Mouse (Mus musculus) neural tube, embryonic 11.5 days (tissue): ENCODE results near the gene Rhof. TPM values are rescaled to one million over a fixed set of nuclear protein-coding genes. Genes with fewer than 3 reads are reported as not detected.
A peak's percentile ranks its signal among the peaks of the same experiment; 100 is the strongest.

Experiments used
- ATAC-seq: fragments of 200-750 bp; cut with Nextera tagmentation; 2 replicates; pipeline ENCODE4 v1.8.0; 2017; ENCODE audit warnings: moderate number of reproducible peaks, mild to moderate bottlenecking, moderate TSS enrichment, moderate library complexity; ENCODE audit not compliant: insufficient read depth, low FRiP score, low TSS enrichment
- DNase-seq: peaks from one replicate; pipeline ENCODE4 v3.0.0-alpha.2; 2015; ENCODE audit warnings: low spot score
- H3K27ac ChIP-seq: fragments of 300-500 bp; sonication (generic); 2 replicates; pipeline ENCODE4 v1.5.1; 2014; ENCODE audit warnings: low read depth, mild to moderate bottlenecking, low read length
- H3K27me3 ChIP-seq: fragments of 300-500 bp; sonication (generic); 2 replicates; pipeline ENCODE4 v1.6.1; 2014; ENCODE audit warnings: mild to moderate bottlenecking, low read length, mixed read lengths; ENCODE audit not compliant: control insufficient read depth, insufficient read depth
- H3K36me3 ChIP-seq: fragments of 300-500 bp; sonication (generic); 2 replicates; pipeline ENCODE4 v1.6.1; 2014; ENCODE audit warnings: mild to moderate bottlenecking, low read length, moderate library complexity, mixed read lengths; ENCODE audit not compliant: control insufficient read depth, insufficient read depth
- H3K4me1 ChIP-seq: fragments of 300-500 bp; sonication (generic); 2 replicates; pipeline ENCODE4 v1.6.1; 2014; ENCODE audit warnings: low read length, mixed read lengths; ENCODE audit not compliant: control insufficient read depth, insufficient read depth
- H3K4me2 ChIP-seq: fragments of 300-500 bp; sonication (generic); 2 replicates; pipeline ENCODE4 v1.6.1; 2014; ENCODE audit warnings: low read depth, mild to moderate bottlenecking, moderate library complexity
- H3K4me3 ChIP-seq: fragments of 300-500 bp; sonication (generic); 2 replicates; pipeline ENCODE4 v1.5.1; 2014; ENCODE audit warnings: low read depth, low read length
- H3K9ac ChIP-seq: fragments of 300-500 bp; sonication (generic); 2 replicates; pipeline ENCODE4 v1.6.1; 2014; ENCODE audit warnings: mild to moderate bottlenecking, low read length
- H3K9me3 ChIP-seq: fragments of 300-500 bp; sonication (generic); 2 replicates; pipeline ENCODE4 v1.6.1; 2016; ENCODE audit warnings: low read length; ENCODE audit not compliant: control insufficient read depth
- whole genome bisulfite sequencing: fragments of 180-500 bp; shearing (Covaris S2); extraction: QIAGEN DNeasy Blood & Tissue Kit; methylation state at CpG from one replicate; pipeline ENCODE4 v1.1.7; 2014; 5-methylcytosine and 5-hydroxymethylcytosine counted together
- polyA plus RNA-seq: library from polyadenylated mRNA; unstranded; fragments of >200 nt; fragmentation: Nextera tagmentation; extraction: Ambion mirVana; gene quantifications from 2 replicates; pipeline ENCODE4 v1.2.1, GENCODE M21; 2014

Gene Rhof
- polyA plus RNA-seq, 1 experiment from 2014 or later = 1.6 TPM

DNA sequence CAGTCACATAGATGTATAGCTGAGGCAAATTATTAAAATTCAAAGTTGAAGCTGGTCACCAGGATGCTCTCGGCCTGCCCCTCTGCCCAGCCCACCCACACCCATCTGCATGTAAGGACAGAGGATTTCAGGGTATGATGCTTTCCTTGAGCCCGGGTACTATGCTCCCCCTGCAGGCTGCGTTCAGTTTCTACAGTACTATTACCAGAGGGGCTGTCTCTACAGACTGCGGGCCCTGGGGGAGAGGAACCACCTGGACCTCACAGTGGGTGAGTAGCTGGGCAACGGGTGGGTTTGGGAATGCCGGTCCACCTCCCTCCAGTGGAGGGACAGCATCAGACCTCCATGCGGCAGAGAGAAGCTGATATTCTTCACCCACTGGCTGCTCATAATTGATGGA is 17.6 kb downstream of the Rhof start:
- peak; percentile 20; the same call in 1 of the 2 replicates for ATAC-seq
- H3K27me3 ChIP-seq = no peaks in the 10 kb centered on the region

DNA sequence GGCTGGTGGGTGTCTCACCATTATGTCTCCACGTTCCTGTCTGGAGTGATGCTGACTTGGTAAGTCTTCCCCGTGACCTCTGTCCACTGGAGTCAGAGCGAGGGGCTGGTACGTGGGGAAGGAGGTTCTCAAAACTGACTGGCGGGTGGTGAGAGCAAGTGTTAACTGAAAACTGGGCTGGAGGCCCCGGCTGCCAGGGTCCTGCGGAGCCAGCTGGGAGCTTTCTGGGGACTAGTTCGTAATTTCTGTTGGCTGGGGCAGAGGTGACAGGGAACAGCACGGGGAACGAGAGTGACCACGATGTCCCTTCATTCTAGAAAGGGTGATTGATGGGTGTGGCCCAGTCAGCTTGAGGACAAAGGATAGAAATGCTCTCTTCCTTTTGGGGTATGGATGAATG is 18.4 kb downstream of the Rhof start:
- no peak overlapping the region for H3K4me2 ChIP-seq
- H3K9ac ChIP-seq = peak overlapping the region; percentile 14; the same call in 1 of the 2 replicates
- no peaks in the 10 kb centered on the region for H3K9me3 ChIP-seq
- no peak overlapping the region for H3K4me3 ChIP-seq
- H3K4me1 ChIP-seq = peaks cover 11% of the 10 kb centered on the region; the same call in 1 of the 2 replicates
- no peak overlapping the region for H3K27ac ChIP-seq
- no peaks in the 10 kb centered on the region for H3K27me3 ChIP-seq
- 38% methylated on average over 11 of the region's 11 CpGs for WGBS
- no peak for DNase-seq
- ATAC-seq = no peak
- H3K36me3 ChIP-seq = no peaks in the 10 kb centered on the region

More for the DNA sequence above, 17.6 kb downstream of the Rhof start:
- 35% methylated on average over 7 of the region's 7 CpGs for WGBS
- Histone ChIP-seq H3K4me2 (no peak overlapping the region), H3K36me3 (no peaks in the 10 kb centered on the region), H3K4me3 (no peak overlapping the region), H3K27ac (no peak overlapping the region), H3K9ac (no peak overlapping the region), H3K4me1 (peaks cover 9% of the 10 kb centered on the region; the same call in 1 of the 2 replicates), H3K9me3 (no peaks in the 10 kb centered on the region)
- DNase-seq = peak; percentile 48

DNA sequence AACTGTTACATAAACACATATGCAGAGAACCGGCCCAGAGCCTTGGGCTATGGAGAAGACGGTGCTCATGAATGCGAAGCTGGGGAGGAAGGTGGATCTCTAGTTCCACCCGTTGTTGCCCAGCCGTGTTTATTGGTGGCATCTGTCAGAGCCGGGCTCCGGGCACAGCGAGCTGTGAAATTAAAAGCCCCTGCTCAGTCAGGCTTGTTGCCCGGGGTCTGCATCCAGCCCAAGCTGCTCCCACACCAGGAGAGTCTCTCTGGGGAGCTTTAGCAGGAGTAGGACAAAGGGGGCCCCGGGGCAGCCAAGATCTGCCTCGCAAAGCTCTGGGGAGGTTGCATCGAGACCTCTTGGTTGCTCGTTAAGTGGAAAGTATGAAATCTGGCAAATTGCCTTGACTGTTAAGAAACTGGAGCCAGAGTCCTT is 22.2 kb downstream of the Rhof start:
- 78% methylated on average over 13 of the region's 13 CpGs for WGBS
- no peak overlapping the region for H3K4me2 ChIP-seq
- H3K27me3 ChIP-seq = no peaks in the 10 kb centered on the region
- H3K36me3 ChIP-seq = no peaks in the 10 kb centered on the region
- no peak overlapping the region for H3K9ac ChIP-seq
- 0 out of 2 replicates have a peak overlapping the region, but pooled peaks have one; percentile 53 for H3K27ac ChIP-seq
- H3K9me3 ChIP-seq = no peaks in the 10 kb centered on the region
- H3K4me3 ChIP-seq = no peak overlapping the region
- no peak for DNase-seq
- ATAC-seq = no peak
- H3K4me1 ChIP-seq = peaks cover 11% of the 10 kb centered on the region; the same call in 1 of the 2 replicates

DNA sequence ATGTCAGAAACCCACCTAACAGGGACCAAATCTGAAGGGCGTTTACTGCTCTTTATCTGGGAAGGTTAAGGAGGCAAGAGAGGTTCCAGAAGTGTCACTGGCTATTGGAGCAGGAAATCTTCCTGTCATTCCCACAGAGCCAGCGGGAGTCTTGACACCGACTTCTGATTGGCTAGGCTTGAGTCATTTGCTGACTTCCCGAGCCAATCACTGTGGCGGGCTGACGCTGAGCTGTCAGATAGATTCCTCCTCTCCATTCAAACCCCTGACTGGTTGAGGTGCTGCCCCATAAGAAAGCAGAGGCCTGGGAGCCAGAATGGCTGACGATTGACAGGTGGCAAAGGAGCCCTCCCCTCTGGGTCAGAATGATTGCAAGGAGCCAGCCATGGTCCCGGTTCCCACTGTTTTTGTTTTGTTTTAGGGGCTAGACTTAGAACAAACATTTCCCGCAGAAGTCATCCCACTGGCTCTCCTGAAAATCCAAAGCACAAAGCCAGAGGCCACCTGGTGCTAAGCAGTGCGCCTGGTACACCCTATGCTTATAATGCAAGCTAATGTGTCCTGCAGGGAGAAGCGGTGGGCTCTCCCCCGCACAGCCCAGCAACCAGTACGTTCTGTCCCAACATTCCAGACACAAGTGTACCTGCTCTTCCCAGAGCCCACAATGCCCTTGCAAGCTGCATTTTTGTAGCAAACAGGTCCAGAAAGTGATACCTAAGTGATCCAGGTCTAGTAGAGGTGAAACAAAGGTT is 22.9 kb downstream of the Rhof start:
- ATAC-seq (no peak), DNase-seq (peak; percentile 40)
- Histone ChIP-seq H3K27me3 (no peaks in the 10 kb centered on the region), H3K27ac (peak overlapping the region; percentile 53; the same call in 1 of the 2 replicates), H3K9ac (no peak overlapping the region), H3K4me1 (peaks cover 10% of the 10 kb centered on the region; the same call in 1 of the 2 replicates), H3K4me3 (no peak overlapping the region), H3K4me2 (no peak overlapping the region), H3K9me3 (no peaks in the 10 kb centered on the region), H3K36me3 (no peaks in the 10 kb centered on the region)
- 33% methylated on average over 13 of the region's 13 CpGs for WGBS

DNA sequence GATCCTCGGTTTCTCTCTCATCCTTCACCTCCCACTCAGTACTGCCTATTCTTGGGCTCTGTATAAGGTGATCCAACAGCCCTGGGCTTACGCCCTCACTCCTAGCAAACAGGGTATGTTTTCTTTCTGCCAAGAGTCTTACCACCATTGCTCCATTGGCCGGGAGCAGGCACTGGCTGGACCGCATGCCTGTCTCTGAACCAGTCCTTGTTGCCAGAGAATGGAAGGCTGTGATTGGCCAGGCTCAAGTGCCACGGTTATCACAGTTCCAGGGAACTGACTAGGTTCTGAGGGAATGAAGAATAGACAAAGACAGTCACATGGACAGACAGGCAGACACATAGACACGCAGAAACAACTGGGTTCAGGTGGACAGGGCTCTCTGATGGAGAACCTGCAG is 27.7 kb downstream of the Rhof start:
- WGBS = 82% methylated on average over 6 of the region's 6 CpGs
- H3K36me3 ChIP-seq = no peaks in the 10 kb centered on the region
- ATAC-seq (no peak), DNase-seq (no peak)
- H3K4me3 ChIP-seq = no peak overlapping the region
- H3K4me1 ChIP-seq = no peaks in the 10 kb centered on the region
- H3K4me2 ChIP-seq = no peak overlapping the region
- no peak overlapping the region for H3K27ac ChIP-seq
- no peak overlapping the region for H3K9ac ChIP-seq
- no peaks in the 10 kb centered on the region for H3K9me3 ChIP-seq
- H3K27me3 ChIP-seq = no peaks in the 10 kb centered on the region

DNA sequence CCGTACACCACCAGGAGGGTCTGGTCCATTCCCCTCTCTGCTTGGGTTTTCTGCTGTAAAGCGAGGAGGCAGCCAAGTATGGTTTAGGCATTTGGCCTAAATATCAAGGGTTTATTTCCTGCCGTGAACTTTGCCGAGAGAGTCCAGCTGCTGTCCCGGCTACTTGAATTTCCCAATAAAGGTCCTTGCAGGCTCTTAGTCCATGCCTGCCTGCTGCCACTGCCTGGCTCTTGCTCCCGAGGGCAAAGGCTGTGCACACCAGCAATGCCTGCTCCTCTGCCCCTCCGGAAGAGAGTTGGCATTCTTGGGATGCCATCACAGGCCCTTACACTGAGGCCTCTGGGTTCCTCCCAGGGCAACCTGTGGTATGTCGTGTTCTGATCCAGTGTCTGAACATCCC is 28.9 kb downstream of the Rhof start:
- Histone ChIP-seq H3K36me3 (peaks cover 2% of the 10 kb centered on the region; the same call in 1 of the 2 replicates), H3K9ac (no peak overlapping the region), H3K4me2 (no peak overlapping the region), H3K9me3 (no peaks in the 10 kb centered on the region), H3K27me3 (no peaks in the 10 kb centered on the region), H3K4me1 (no peaks in the 10 kb centered on the region), H3K27ac (no peak overlapping the region), H3K4me3 (no peak overlapping the region)
- 79% methylated on average over 8 of the region's 8 CpGs for WGBS
- DNase-seq = no peak
- no peak for ATAC-seq

DNA sequence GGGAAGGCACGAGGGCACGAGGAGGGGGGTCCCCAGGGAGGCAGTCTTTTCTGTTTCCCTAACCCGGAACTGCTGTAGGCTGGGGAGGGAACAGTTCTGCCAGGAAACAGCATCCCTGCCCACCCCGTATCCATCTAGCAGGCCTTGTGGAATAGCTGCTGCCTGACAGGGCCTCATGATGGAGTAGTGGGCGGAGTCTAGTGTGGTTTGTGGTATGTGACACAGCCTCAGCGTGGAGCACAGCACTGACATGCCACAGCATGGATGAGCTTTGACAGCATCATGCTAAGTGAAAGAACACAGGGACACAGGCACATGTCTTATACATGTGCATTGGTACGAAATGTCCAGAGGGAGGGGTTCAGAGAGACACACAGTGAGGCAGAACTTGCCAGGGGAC is 30.1 kb downstream of the Rhof start:
- no peak for ATAC-seq
- Histone ChIP-seq H3K4me3 (no peak overlapping the region), H3K27me3 (no peaks in the 10 kb centered on the region), H3K4me2 (no peak overlapping the region), H3K36me3 (peaks cover 2% of the 10 kb centered on the region; the same call in 1 of the 2 replicates), H3K4me1 (no peaks in the 10 kb centered on the region), H3K9ac (no peak overlapping the region), H3K9me3 (no peaks in the 10 kb centered on the region), H3K27ac (no peak overlapping the region)
- DNase-seq = no peak
- 63% methylated on average over 7 of the region's 7 CpGs for WGBS

DNA sequence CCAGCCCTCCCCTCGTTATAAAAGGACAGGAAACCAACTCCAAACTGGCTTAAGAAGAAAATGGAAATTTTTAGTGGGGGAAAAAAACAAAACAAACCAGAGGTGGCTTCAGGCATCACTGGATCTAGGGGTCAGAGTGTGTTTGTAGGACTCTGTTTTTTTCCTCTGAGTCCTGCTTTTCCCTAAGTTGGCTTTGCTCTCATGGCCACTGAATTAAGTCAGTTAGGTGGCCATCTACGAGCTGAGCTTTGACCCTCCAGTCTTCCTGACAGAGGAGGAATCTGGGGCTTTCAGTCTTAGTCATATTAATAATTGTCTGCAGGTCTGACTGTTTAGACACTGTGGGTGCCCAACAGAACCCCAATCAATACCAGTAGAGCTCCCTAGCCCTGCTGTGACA is 34.0 kb downstream of the Rhof start:
- Histone ChIP-seq H3K36me3 (peaks cover 2% of the 10 kb centered on the region; the same call in 1 of the 2 replicates), H3K4me1 (no peaks in the 10 kb centered on the region), H3K27ac (no peak overlapping the region), H3K27me3 (no peaks in the 10 kb centered on the region), H3K9me3 (no peaks in the 10 kb centered on the region), H3K4me2 (no peak overlapping the region), H3K9ac (no peak overlapping the region), H3K4me3 (no peak overlapping the region)
- WGBS = 75% methylated on average over 2 of the region's 2 CpGs
- ATAC-seq = no peak
- DNase-seq = no peak

DNA sequence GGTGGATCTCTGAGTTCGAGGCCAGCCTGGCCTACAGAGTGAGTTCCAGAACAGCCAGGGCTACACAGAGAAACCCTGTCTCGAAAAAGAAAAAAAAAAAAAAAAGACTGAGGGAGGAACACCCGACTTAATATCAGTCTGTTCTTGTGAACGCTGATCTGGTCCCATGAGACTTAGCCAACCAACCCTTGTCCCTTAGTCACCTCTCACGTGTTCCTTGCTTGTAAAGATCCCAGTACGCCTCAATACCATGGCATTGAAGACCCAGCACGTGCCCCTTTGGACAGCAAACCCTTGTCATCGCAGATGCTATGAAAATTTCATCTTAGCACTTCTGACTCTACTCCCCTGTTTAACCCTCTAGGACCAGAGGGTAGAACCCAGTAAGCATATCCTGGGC is 36.2 kb downstream of the Rhof start:
- 94% methylated on average over 8 of the region's 8 CpGs for WGBS
- Histone ChIP-seq H3K27me3 (no peaks in the 10 kb centered on the region), H3K4me3 (no peak overlapping the region), H3K4me2 (no peak overlapping the region), H3K9ac (no peak overlapping the region), H3K27ac (no peak overlapping the region), H3K36me3 (peaks cover 2% of the 10 kb centered on the region; the same call in 1 of the 2 replicates), H3K4me1 (no peaks in the 10 kb centered on the region), H3K9me3 (no peaks in the 10 kb centered on the region)
- ATAC-seq = no peak
- no peak for DNase-seq
